8 mouse cellular contexts compared by ENCODE assay signal in the genomic region with DNA sequence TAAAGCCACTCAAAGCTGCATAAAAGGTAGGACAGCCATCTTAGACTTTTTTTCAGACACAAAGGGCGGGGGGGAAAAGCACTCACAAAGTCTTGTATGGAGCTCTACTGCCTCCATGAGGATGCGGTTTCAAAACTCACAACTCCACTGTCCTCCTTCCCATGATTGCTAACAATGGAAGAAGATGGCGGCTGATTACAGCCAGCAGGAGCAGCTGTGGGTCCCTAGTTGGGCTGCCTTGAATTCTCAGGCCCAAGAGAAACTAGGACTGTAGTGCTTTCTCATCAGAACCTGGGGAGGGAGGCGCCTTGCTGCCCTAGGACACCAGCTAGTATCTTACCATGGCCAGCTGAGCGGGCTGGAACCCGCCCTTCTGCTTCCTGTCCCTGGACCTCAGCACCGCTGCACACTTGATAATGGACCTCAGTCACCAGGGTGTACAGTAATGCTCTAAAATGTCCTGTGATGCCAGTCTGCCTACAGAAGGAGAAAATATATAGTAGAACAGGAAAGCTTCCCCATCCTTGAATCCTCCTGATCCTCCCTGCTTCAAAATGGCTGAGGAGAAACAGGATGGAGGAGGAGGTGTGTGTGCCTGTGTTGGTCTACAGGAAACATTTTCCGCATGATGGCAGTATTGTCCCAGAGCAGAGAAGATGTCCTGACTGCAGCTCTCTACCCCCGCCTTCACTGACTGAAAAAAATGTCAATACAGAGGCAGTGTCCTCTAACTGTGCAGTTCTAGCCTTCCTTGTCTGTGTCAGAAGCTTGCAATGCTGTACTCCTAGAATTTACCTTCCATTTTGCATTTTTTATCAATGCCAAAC.
A peak's percentile ranks its signal among the peaks of the same experiment; 100 is the strongest.
DNase-seq lines count a peak whose midpoint lies in the region; ATAC-seq and TF ChIP-seq lines count a peak whose summit lies in the region.

No protein-coding gene starts in this region.

- no peak overlapping the region for H3K9ac ChIP-seq in forebrain, embryonic 13.5 days
- peak overlapping the region; percentile 44 for H3K9ac ChIP-seq in hindbrain, postnatal 0 days (replicated peaks; ENCODE audit: low read length)

- peak; percentile 69 for TF ChIP-seq CTCF in hindbrain, postnatal 0 days (IDR thresholded peaks at IDR 0.05; ENCODE audit: low read depth)

- 77% methylated on average over 9 of the region's 9 CpGs for WGBS in forebrain, embryonic 13.5 days
- WGBS in hindbrain, postnatal 0 days = 59% methylated on average over 9 of the region's 9 CpGs

- H3K27me3 ChIP-seq in forebrain, embryonic 13.5 days = no peaks in the 10 kb centered on the region
- no peaks in the 10 kb centered on the region for H3K27me3 ChIP-seq in hindbrain, postnatal 0 days (ENCODE audit: insufficient read depth, low read length)

- H3K9me3 ChIP-seq in forebrain, embryonic 13.5 days (replicated peaks) = no peaks in the 10 kb centered on the region
- no peaks in the 10 kb centered on the region for H3K9me3 ChIP-seq in hindbrain, postnatal 0 days (ENCODE audit: low read length)

- no peaks in the 10 kb centered on the region for H3K4me1 ChIP-seq in forebrain, embryonic 13.5 days
- H3K4me1 ChIP-seq in hindbrain, postnatal 0 days (ENCODE audit: insufficient read depth, low read length) = no peaks in the 10 kb centered on the region

- H3K27ac ChIP-seq in forebrain, embryonic 13.5 days = peak overlapping the region; percentile 35; the same call in 1 of the 2 replicates
- H3K27ac ChIP-seq in hindbrain, postnatal 0 days = peak overlapping the region; percentile 83

- H3K4me3 ChIP-seq in forebrain, embryonic 13.5 days = peak overlapping the region; percentile 21; the same call in 1 of the 2 replicates
- peak overlapping the region; percentile 25 for H3K4me3 ChIP-seq in hindbrain, postnatal 0 days (ENCODE audit: low read length)

- peak; percentile 64 for ATAC-seq in forebrain, embryonic 13.5 days
- peak; percentile 60 for ATAC-seq in hindbrain, postnatal 0 days

- peak overlapping the region; percentile 29; the same call in 1 of the 2 replicates for H3K4me2 ChIP-seq in forebrain, embryonic 13.5 days
- H3K4me2 ChIP-seq in hindbrain, postnatal 0 days (ENCODE audit: low read depth, low read length) = peak overlapping the region; percentile 33; the same call in 1 of the 2 replicates

- peak; percentile 98 for DNase-seq in layer of hippocampus, adult 9-10 months (ENCODE audit: low spot score)
- DNase-seq in layer of hippocampus, adult 11-12 months (ENCODE audit: low spot score) = no peak
- peak; percentile 80 for DNase-seq in ZHBTc4 (ENCODE audit: low read depth, low spot score)
- peak; percentile 88 for DNase-seq in hindbrain, postnatal 0 days (ENCODE audit: low spot score)
- peak; percentile 94 for DNase-seq in lung, postnatal 25 days (ENCODE audit: low spot score)
- DNase-seq in ovary, postnatal 36 days (ENCODE audit: low spot score) = peak; percentile 66
- no peak for DNase-seq in left cerebral cortex, adult 11 months (ENCODE audit: low spot score)

- peaks cover 18% of the 10 kb centered on the region; the same call in 1 of the 2 replicates for H3K36me3 ChIP-seq in forebrain, embryonic 13.5 days (ENCODE audit: poor library complexity, severe bottlenecking)
- H3K36me3 ChIP-seq in hindbrain, postnatal 0 days (ENCODE audit: insufficient read depth, low read length) = no peaks in the 10 kb centered on the region

Comparison
In these comparisons a context has a peak if more than half of its experiments do, and no peak if none do; other contexts are left out.
1. DNase-seq: peak in layer of hippocampus, adult 9-10 months (single experiment), ZHBTc4 (single experiment), hindbrain, postnatal 0 days (single experiment), lung, postnatal 25 days (single experiment) and ovary, postnatal 36 days (single experiment); none in layer of hippocampus, adult 11-12 months (single experiment) and left cerebral cortex, adult 11 months (single experiment).